Mouse (Mus musculus): ENCODE data around the gene Wwox.

Gene Wwox

GRCm38 (mm10) chr8:114768536-114768935 is 329.1 kb downstream of the Wwox start:
- DNase-seq = no peak

GRCm38 (mm10) chr8:114770856-114771776 is 331.7 kb downstream of the Wwox start:
- DNase-seq = peak; percentile 83 to 87

GRCm38 (mm10) chr8:114772276-114772849 is 332.9 kb downstream of the Wwox start:
- no peak for DNase-seq

GRCm38 (mm10) chr8:114773461-114774414 is 334.3 kb downstream of the Wwox start:
- peak; percentile 86 to 87 for DNase-seq

DNA sequence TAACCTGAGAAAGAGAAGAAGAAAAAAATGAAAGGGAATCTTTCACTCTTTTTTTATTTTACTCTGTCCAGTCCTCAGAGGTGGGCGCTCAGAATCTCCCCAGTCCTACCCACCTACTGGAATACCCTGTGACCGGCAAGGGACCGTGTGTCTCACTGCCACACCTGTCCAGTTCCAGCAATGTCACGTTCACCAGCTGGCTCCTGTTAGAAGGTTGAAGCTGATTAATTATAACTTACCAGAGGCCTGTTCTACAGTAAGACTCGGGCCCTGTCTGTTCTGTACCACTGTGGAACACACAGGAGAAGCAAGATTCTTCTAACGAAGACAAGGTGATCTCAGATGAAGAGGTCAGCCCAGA is 334.9 kb downstream of the Wwox start:
- DNase-seq = no peak

DNA sequence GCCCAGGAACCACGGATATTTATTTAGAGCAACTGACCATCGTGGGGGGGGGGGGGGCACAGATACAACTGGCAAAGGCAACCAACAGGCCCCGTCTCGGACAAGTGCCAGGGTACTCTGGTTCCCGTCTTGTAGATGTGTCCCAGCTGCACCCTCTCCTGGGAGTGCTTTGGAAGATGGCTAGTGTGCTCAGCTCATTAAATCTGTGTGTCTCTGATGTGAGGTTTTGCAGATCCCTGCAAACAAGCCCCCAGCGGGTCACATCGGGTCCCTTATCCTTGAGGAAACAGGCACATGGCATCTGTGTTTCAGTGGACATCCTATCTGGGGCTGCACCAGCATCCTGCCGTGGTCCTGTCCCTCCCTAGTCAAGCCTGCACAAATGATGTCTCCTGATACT is 336.1 kb downstream of the Wwox start:
- no peak for DNase-seq

DNA sequence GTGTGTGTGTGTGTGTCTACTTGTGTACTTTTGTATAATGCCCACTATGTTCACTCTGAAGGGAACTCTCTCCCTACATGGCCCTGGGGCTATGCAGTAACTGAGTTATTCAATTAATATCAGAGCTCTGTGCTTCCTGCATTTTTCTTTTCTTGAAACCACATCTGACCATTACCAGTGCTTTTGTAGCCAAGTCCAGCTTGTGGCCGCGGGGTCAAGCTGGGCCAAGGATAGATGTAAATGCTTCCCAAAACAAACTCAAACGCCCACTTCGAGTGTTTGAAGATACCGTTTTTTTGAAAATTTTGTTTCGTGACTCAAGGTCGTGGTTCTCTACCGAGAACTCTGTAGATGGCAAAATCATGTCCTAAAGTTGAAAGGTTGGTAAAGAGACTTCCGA is 337.2 kb downstream of the Wwox start:
- no peak for DNase-seq

DNA sequence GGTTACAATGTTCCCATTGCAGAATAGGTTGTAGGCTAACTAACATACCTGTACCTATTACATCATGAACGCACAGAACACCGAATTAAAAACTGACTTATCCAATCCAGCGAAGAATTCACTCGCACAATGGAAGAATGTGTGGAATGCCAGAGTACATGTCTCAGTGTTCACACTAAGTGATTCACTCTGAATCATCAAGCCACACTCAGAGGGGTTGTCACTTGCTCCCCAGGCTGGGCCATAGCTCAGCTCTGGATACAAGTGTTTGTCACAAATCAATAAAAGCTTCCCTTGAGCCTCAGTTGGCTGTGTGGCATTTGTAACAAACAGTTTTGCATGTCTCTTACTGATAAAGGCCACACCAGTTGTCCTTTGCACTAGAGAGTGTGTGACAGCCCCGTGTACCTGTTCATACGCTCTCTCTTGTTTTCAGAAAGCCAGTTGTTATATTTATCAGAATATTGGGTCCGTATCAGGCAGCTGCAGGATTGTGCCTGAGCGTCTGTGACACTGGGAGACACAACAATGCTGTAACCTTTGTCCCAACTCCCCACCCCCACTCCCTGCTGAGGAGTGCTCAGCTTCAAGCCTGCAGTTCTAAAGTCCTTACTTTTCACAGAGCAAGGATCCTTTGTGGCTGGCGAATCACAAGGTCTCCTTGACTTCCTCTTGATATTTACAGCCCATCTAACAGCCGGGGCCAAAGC is 338.0 kb downstream of the Wwox start:
- DNase-seq = no peak

DNA sequence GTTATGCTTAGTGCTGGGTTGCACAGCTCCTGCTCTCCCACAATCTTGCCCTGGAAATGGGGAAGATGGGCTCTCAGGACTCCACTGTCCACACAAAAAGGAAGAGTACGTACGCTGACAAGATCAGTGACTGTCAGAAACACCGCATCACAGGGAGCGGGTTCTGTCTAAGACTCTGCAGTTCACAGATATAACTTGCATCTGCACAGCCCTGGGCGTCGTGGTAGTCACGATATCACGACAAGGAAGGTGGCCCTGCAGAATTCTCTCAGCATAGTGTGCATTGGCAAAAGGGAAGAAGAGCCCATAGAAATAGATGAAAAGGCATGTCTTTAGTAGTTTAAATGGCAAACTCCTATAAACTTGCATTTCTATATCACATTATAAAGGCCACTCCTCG is 339.5 kb downstream of the Wwox start:
- DNase-seq = no peak

DNA sequence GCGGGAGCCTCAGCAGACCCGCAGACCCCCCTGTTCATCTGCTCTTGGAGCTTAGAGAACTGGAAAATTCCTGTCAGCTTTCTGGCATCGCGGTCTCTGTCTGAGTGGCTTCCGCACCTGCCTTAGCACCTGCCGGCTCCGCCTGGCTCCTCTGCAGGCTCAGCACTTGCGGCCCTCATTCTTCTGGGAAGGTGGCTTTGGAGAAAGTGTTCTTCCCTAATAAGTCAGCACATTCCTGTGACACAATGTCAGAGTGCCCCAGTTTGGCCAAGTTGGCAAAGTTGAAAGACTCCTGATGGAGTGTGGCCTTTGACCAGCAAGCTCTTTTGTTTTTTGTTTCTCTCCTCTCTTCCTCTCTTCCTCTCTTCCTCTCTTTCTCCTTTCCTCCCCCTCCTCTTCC is 343.9 kb downstream of the Wwox start:
- no peak for DNase-seq

DNA sequence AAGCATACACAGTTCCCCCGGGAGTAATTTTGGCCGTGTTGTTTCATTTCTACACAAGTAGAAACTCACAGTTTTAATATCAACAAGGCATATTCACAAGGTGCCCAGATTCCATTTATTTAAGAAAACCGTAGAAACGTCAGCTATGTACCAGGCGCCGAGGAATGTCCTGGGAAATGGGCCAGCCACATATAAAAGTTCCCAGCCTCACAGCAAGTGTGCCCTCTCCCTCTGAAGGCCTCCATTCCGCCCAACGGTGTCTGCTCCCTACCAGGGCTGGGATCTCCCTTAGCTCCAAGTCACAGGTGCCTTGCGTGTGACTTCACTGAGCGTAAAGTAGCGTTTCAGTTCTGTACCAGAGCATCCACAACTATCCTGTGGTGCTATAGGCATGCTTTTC is 346.4 kb downstream of the Wwox start:
- DNase-seq = no peak

- DNase-seq = no peak
Measured at GRCm38 (mm10) chr8:114789616-114790015, 350.2 kb downstream of the Wwox start.

- DNase-seq = no peak
Measured at GRCm38 (mm10) chr8:114790754-114791153, 351.3 kb downstream of the Wwox start.

- DNase-seq = peak in 1 of 2 experiments; percentile 23
Measured at GRCm38 (mm10) chr8:114793682-114794081, 354.2 kb downstream of the Wwox start.

DNA sequence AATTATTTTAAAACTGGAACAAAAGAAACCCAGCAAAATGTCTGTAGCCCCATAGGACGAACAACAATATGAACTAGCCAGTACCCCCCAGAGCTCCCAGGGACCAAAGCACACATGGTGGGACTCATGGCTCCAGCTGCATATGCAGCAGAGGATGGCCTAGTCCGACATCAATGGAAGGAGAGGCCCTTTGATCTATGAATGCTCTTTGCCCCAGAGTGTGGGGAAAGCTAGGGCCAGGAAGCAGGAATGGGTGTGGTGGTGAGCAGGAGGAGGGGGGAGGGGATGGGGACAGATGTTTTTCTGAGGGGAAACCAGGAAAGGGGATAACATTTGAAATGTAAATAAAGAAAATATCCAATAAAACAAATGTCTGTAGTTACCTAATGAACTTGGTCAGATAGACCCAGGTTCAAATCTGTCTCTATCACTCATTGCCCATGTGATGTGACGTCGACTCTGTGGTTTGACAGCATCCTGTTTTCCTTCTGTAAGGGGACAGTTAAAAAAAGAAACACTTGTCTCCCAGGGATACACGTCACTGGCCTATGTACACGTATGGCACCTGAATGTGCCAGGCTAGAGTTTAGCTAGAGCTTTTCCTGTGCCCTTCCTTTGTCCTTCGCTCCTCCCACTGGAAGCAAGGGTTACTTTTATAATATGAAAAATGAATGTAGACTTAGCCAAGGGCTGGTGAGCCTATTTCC is 362.1 kb downstream of the Wwox start:
- DNase-seq = no peak

- DNase-seq = no peak
Measured at GRCm38 (mm10) chr8:114803113-114803512, 363.7 kb downstream of the Wwox start.

DNA sequence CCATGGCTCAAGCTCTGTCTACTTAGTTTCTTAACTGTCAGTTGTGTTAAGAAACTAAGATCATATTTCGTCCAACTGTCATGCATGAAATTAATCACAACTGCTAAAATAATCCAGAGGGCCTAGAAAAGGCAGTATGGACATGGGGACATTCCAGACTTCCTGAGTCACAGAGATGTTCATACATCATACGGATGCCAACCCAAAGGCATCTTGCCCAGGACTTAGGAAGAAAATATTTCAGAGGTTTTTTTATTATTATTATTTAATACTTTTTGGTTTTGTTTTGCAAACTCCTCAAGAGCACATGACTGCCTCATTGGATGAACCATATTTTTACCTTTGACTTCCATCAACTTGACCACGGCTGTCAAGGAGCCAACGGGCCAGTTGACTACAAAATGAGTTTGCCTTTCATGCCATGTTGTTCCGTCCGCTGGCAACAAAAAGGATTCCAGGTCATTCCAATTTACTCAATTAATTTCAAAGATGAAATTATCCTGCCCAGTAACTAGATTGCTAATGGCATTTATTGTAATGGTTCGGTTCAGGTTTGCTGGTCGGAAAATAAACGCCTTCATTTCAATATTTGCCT is 367.5 kb downstream of the Wwox start:
- no peak for DNase-seq

- DNase-seq = no peak
Measured at GRCm38 (mm10) chr8:114807676-114808426, 368.4 kb downstream of the Wwox start.

GRCm38 (mm10) chr8:114810470-114810869 is 371.0 kb downstream of the Wwox start:
- DNase-seq = no peak

DNA sequence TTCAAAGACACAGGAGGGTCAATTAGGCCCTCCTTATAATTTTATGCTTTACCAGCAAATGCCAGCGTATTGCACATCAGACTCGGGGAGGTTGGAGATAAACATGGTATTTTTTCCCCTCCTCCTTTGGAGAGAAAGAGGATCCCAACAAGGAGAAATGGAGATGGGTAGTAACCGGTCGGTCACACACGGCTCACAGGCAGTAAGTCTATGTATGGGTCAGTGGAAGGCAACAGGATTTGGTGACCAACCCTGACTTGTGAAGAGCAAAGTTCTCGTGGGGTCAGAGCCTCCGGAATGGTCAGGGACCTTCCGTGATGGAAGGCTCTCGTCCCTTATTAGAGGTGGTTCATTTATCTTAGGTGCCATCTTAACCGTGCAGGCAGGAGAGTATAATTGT is 374.4 kb downstream of the Wwox start:
- no peak for DNase-seq
